Mouse (Mus musculus): Measurements from ENCODE around the gene Parn. TPM values are rescaled to one million over a fixed set of nuclear protein-coding genes. Genes with fewer than 3 reads are reported as not detected.

Parn gene
- total RNA-seq, 2 experiments from 2014 or later, result 18.1 to 18.4 TPM

DNA sequence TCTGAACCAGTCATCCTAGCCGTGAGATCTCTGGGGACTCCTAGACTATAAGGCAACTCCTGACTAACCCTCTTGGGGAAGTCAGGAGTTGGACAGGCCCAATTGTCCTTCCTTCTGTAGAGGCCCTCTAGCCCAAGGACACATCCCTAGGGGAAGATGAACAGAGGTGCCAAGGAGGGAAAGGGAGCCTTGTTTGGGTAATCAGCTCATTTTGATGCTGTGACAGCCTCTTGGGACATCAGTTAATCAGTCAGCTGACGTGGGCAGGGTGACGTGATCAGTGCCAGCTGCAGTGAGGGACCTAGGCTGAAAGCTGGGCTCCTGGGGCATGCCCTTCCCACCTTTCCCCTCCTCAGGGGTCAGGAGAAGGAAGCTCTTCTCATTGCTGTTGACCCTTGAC, 169.0 kb downstream of the Parn start:
- DNase-seq, result no peak
- intact Hi-C loops (cut with DNase I), result no loop called here

- DNase-seq, result peak; percentile 69 to 72
- intact Hi-C loops (cut with DNase I), result no loop called here
These were observed 174.0 kb downstream of the Parn start for GRCm38 (mm10) chr16:13493981-13494380.

DNA sequence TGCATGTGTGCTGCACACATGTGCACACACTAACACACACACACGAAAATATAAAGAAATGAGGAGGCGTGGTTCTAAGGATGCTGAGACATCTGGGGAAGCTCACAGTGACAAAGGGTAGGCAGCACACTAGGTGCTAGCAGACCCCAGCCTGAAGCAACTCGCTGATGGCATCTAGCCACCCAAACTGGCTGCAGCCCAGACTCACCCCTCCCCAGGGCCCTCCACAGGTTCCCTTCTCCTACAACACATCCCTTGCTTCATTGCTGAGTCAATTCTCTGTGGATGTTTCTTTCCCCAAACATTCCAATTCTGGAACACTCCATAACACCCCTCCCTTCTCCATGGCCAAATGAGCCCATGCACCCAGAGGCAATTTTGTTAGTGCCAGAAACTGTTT, 175.0 kb downstream of the Parn start:
- no peak for DNase-seq
- intact Hi-C loops (cut with DNase I), result no loop called here

GRCm38 (mm10) chr16:13491776-13492175, 176.2 kb downstream of the Parn start:
- no peak for DNase-seq
- intact Hi-C loops (cut with DNase I), result no loop called here

Other genes starting within 250 kb of the Parn start
- gene Bfar, start 3.7 kb upstream of the Parn start, total RNA-seq (2021), result 10 to 100 TPM; 41.2 to 44.2 TPM
- gene 3110001I22Rik, start 3.8 kb upstream of the Parn start, total RNA-seq (2021), result 1 to 10 TPM; 2.7 to 2.8 TPM
- not detected for gene Pla2g10, start 62.8 kb upstream of the Parn start, total RNA-seq (2021)
- 10 to 100 TPM; 42.5 to 47.6 TPM for gene Rrn3, start 112.5 kb upstream of the Parn start, total RNA-seq (2021)
- gene Ntan1, start 150.7 kb upstream of the Parn start, total RNA-seq (2021), result 10 to 100 TPM; 66.2 to 66.5 TPM
- gene Pdxdc1, start 235.0 kb upstream of the Parn start, total RNA-seq (2021), result 10 to 100 TPM; 78.5 to 80.1 TPM
- 1 to 10 TPM in 1 of 2 experiments, under 1 TPM in 1; 0.74 to 1.3 TPM for gene Mpv17l, start 235.0 kb upstream of the Parn start, total RNA-seq (2021)

Measured in heart, postnatal 10 days (tissue).